Mouse (Mus musculus): ENCODE results near the gene Clec9a.

DNA sequence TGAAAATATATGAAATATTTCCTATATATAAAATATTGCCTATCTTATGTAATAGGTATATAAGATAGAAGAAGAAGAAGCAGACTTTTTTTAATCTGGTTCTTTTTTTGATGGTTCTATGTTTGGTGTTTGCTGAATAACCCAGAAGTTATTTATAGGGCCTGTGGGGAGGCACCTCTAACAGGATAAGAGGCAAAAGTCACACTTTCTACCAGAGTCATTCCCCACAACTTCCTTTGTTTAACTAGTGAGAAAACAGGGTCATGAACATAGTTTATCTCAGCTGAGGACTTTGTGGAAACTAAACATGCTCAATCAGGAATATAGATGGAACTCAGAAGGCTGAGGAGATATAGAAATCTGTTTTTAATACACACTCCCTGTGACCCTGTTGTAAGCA, 2.7 kb upstream of the Clec9a start:
- TF ChIP-seq CHD2 (IDR thresholded peaks at IDR 0.05; ENCODE audit: low read depth, low read length) (no peak), ZNF384 (IDR thresholded peaks at IDR 0.05; ENCODE audit: low read depth, low read length) (no peak), HCFC1 (IDR thresholded peaks at IDR 0.05; ENCODE audit: borderline replicate concordance, insufficient read depth, low read length) (no peak)
